In genomic region chr5:96848386-96848785, GRCm38 (mm10) we compare ENCODE assay signal across 29 mouse cellular contexts. TPM values are rescaled to one million over a fixed set of nuclear protein-coding genes. Genes with fewer than 3 reads are reported as not detected.
DNase-seq lines count a peak whose midpoint lies in the region; ATAC-seq and TF ChIP-seq lines count a peak whose summit lies in the region.
"Had no signal": no experiment of that assay in that cellular context is flagged by ENCODE, and none has a peak within 500 bp of the region (broad histone marks: within the 10 kb centered on the region; RNA-seq: fewer than 3 reads in every experiment).

No protein-coding gene starts in this region.

- no peak for TF ChIP-seq CTCF in heart, postnatal 0 days (IDR thresholded peaks at IDR 0.05; ENCODE audit: low read depth)
- no peak for TF ChIP-seq CTCF in testis, adult 2 months (IDR thresholded peaks at IDR 0.05; ENCODE audit: control insufficient read depth, insufficient read depth, insufficient replicate concordance, low read depth, low read length)

- H3K9ac ChIP-seq in heart, postnatal 0 days (replicated peaks; ENCODE audit: low read depth, low read length): no peak overlapping the region
- H3K9ac ChIP-seq: embryonic facial prominence, embryonic 13.5 days; embryonic facial prominence, embryonic 15.5 days; forebrain, embryonic 12.5 days had no signal

- H3K4me1 ChIP-seq in heart, embryonic 10.5 days: peaks cover 20% of the 10 kb centered on the region
- peaks cover 7% of the 10 kb centered on the region; the same call in 1 of the 2 replicates for H3K4me1 ChIP-seq in heart, postnatal 0 days (ENCODE audit: control insufficient read depth, insufficient read depth)
- H3K4me1 ChIP-seq in testis, adult 2 months (ENCODE audit: control insufficient read depth, insufficient read depth, low read length): no peaks in the 10 kb centered on the region; the same call in 1 of the 2 replicates
- H3K4me1 ChIP-seq: embryonic facial prominence, embryonic 13.5 days; embryonic facial prominence, embryonic 15.5 days; forebrain, embryonic 10.5 days; forebrain, embryonic 12.5 days had no signal

- H3K27me3 ChIP-seq in heart, embryonic 10.5 days (ENCODE audit: insufficient read depth, poor library complexity, severe bottlenecking): 0 out of 2 replicates have a peak, but pooled peaks cover 6% of the 10 kb centered on the region
- no peaks in the 10 kb centered on the region for H3K27me3 ChIP-seq in heart, postnatal 0 days (ENCODE audit: control insufficient read depth, insufficient read depth, low read length)
- H3K27me3 ChIP-seq in testis, adult 2 months (ENCODE audit: control insufficient read depth, insufficient read depth, low read length): no peaks in the 10 kb centered on the region
- H3K27me3 ChIP-seq: CH12.LX; embryonic facial prominence, embryonic 13.5 days; embryonic facial prominence, embryonic 15.5 days; forebrain, embryonic 12.5 days; Patski had no signal

- no peaks in the 10 kb centered on the region for H3K9me3 ChIP-seq in heart, embryonic 10.5 days
- H3K9me3 ChIP-seq in heart, postnatal 0 days (replicated peaks; ENCODE audit: control insufficient read depth, low read length): no peaks in the 10 kb centered on the region
- H3K9me3 ChIP-seq: embryonic facial prominence, embryonic 15.5 days; forebrain, embryonic 10.5 days; forebrain, embryonic 12.5 days; G1E had no signal

- H3K36me3 ChIP-seq in heart, embryonic 10.5 days: peaks cover 9% of the 10 kb centered on the region; the same call in 1 of the 2 replicates
- no peaks in the 10 kb centered on the region for H3K36me3 ChIP-seq in heart, postnatal 0 days (replicated peaks; ENCODE audit: control insufficient read depth, insufficient read depth, low read length)
- H3K36me3 ChIP-seq in testis, adult 2 months (ENCODE audit: control insufficient read depth, insufficient read depth, low read length): no peaks in the 10 kb centered on the region
- H3K36me3 ChIP-seq: embryonic facial prominence, embryonic 13.5 days; embryonic facial prominence, embryonic 15.5 days; forebrain, embryonic 10.5 days; forebrain, embryonic 12.5 days had no signal

- DNase-seq in adrenal gland, adult (ENCODE audit: inconsistent age in 2 of 2, low spot score in 1 of 2): peak; percentile 11 to 63
- no peak for DNase-seq in adrenal gland, postnatal 4 days (ENCODE audit: low spot score in 2 of 2)
- peak; percentile 73 for DNase-seq in heart, adult 11 months
- DNase-seq in heart, embryonic 10.5 days (ENCODE audit: low spot score): no peak
- peak; percentile 10 for DNase-seq in heart, postnatal 0 days (ENCODE audit: low spot score)
- no peak for DNase-seq in heart, adult 18-20 months
- no peak for DNase-seq in testis, postnatal 10 days (ENCODE audit: low spot score)
- DNase-seq: adrenal gland, adult 8-10 months; adrenal gland, postnatal 14 days; B cell, adult 2 months; cerebellum, adult 11-12 months; cerebellum, adult 2 months; cerebellum, adult 9-10 months; cerebellum, postnatal 10 days; cerebellum, postnatal 36 days; embryo, embryonic 11 days had no signal

- 7% methylated on average over 3 of the region's 3 CpGs for WGBS in heart, embryonic 10.5 days
- WGBS in heart, postnatal 0 days: 11% methylated on average over 3 of the region's 3 CpGs

- no peak for TF ChIP-seq POLR2A in testis, adult 2 months (IDR thresholded peaks at IDR 0.05; ENCODE audit: control insufficient read depth, low read depth, low read length)

- ATAC-seq in heart, postnatal 0 days (ENCODE audit: insufficient read depth, low read depth): peak; percentile 33; the same call in 1 of the 2 replicates
- ATAC-seq: activated CD4-positive, CD25-positive, alpha-beta regulatory T cell, adult 4 months; CD4-positive, CD25-positive, alpha-beta regulatory T cell, adult 4 months; forebrain, embryonic 14.5 days; forebrain, embryonic 16.5 days; Patski had no signal

- TF ChIP-seq EP300 in heart, postnatal 0 days (IDR thresholded peaks at IDR 0.05; ENCODE audit: low read depth): no peak

- no peak overlapping the region for H3K4me3 ChIP-seq in heart, embryonic 10.5 days
- H3K4me3 ChIP-seq in heart, postnatal 0 days (ENCODE audit: low read depth, low read length): no peak overlapping the region
- no peak overlapping the region for H3K4me3 ChIP-seq in testis, adult 2 months (ENCODE audit: control insufficient read depth, low read depth, low read length)
- H3K4me3 ChIP-seq: embryonic facial prominence, embryonic 13.5 days; embryonic facial prominence, embryonic 15.5 days; erythroblast, embryonic 14.5 days; forebrain, embryonic 10.5 days; forebrain, embryonic 12.5 days had no signal

- H3K27ac ChIP-seq in heart, embryonic 10.5 days: no peak overlapping the region
- no peak overlapping the region for H3K27ac ChIP-seq in heart, postnatal 0 days (ENCODE audit: low read depth)
- H3K27ac ChIP-seq in testis, adult 2 months (ENCODE audit: control insufficient read depth, insufficient read depth, low read depth, low read length): 0 out of 2 replicates have a peak overlapping the region, but pooled peaks have one; percentile 62
- H3K27ac ChIP-seq: embryonic facial prominence, embryonic 13.5 days; embryonic facial prominence, embryonic 15.5 days; forebrain, embryonic 10.5 days; forebrain, embryonic 12.5 days had no signal

- no peak overlapping the region for H3K4me2 ChIP-seq in heart, postnatal 0 days (ENCODE audit: low read depth, low read length)
- H3K4me2 ChIP-seq: embryonic facial prominence, embryonic 13.5 days; embryonic facial prominence, embryonic 15.5 days; forebrain, embryonic 12.5 days had no signal

RNA-seq across cellular contexts. Expression of gene Anxa3, which starts 55.2 kb away (rescaled TPM):
- 10 to 100 TPM; 26.0 to 31.7 TPM for total RNA-seq in adrenal gland, postnatal 4 days (2021)
- 57.5 and 57.7 TPM in 2 replicates for polyA plus RNA-seq in heart, embryonic 10.5 days (2016; fragmentation: Nextera tagmentation; extraction: Ambion mirVana)
- total RNA-seq in heart, postnatal 0 days (2014; rRNA removed; ENCODE audit: low replicate concordance): 42.0 and 51.2 TPM in 2 replicates
- 49.4 and 50.3 TPM in 2 replicates for polyA plus RNA-seq in heart, postnatal 0 days (2015; fragmentation: Nextera tagmentation; extraction: Ambion mirVana)
- total RNA-seq in heart, adult 18-20 months (2021): 10 to 100 TPM; 26.0 to 29.5 TPM
- polyA plus RNA-seq in testis, adult 2 months (2012; rRNA removed): 51.1 and 65.4 TPM in 2 replicates
- polyA plus RNA-seq: erythroblast, embryonic 14.5 days; G1E had no signal

Comparison
In these comparisons a context has a peak if more than half of its experiments do, and no peak if none do; other contexts are left out.
1. DNase-seq: peak in adrenal gland, adult (2 of 2), heart, adult 11 months (single experiment) and heart, postnatal 0 days (single experiment); none in adrenal gland, postnatal 4 days (0 of 2), heart, embryonic 10.5 days (single experiment), heart, adult 18-20 months (0 of 2) and testis, postnatal 10 days (single experiment).